Mouse (Mus musculus): ENCODE measurements around the gene Ext2. TPM values are rescaled to one million over a fixed set of nuclear protein-coding genes. Genes with fewer than 3 reads are reported as not detected.

The Ext2 gene
- 93.6 and 95.7 TPM in 2 replicates for polyA plus RNA-seq (2015; fragmentation: Nextera tagmentation; extraction: Ambion mirVana)

- Histone ChIP-seq H3K4me2 (ENCODE audit: low read depth, low read length) (peak within 1 kb of the TSS; percentile 66), H3K4me3 (replicated peaks; ENCODE audit: low read length) (peak within 1 kb of the TSS; percentile 91), H3K27ac (ENCODE audit: low read length) (no peak within 1 kb of the TSS), H3K36me3 (ENCODE audit: control insufficient read depth, insufficient read depth, low read length) (no peaks in the 10 kb centered on the region), H3K27me3 (ENCODE audit: control insufficient read depth, insufficient read depth, low read length) (no peaks in the 10 kb centered on the region), H3K9me3 (replicated peaks; ENCODE audit: control insufficient read depth, low read length) (no peaks in the 10 kb centered on the region), H3K4me1 (ENCODE audit: control insufficient read depth, insufficient read depth, low read length) (peaks cover 9% of the 10 kb centered on the region), H3K9ac (ENCODE audit: low read length) (peak within 1 kb of the TSS; percentile 98)
- ATAC-seq (ENCODE audit: insufficient read depth, low FRiP score) = peak; percentile 93
- WGBS = under 1% methylated on average over 61 of the region's 66 CpGs
These were observed at the start of gene Ext2 for GRCm38 (mm10) chr2:93822045-93822749. TSS of gene Ext2 (minus strand) at chr2:93822568.

- no peak overlapping the region for H3K9ac ChIP-seq (ENCODE audit: low read length)
- H3K27ac ChIP-seq (ENCODE audit: low read length) = no peak overlapping the region
- peaks cover 5% of the 10 kb centered on the region for H3K4me1 ChIP-seq (ENCODE audit: control insufficient read depth, insufficient read depth, low read length)
- no peaks in the 10 kb centered on the region for H3K36me3 ChIP-seq (ENCODE audit: control insufficient read depth, insufficient read depth, low read length)
- no peaks in the 10 kb centered on the region for H3K9me3 ChIP-seq (replicated peaks; ENCODE audit: control insufficient read depth, low read length)
- no peak overlapping the region for H3K4me2 ChIP-seq (ENCODE audit: low read depth, low read length)
- H3K27me3 ChIP-seq (ENCODE audit: control insufficient read depth, insufficient read depth, low read length) = no peaks in the 10 kb centered on the region
- no peak overlapping the region for H3K4me3 ChIP-seq (replicated peaks; ENCODE audit: low read length)
- 87% methylated on average over 4 of the region's 4 CpGs for WGBS
- no peak for ATAC-seq (ENCODE audit: insufficient read depth, low FRiP score)
These were observed 49.1 kb upstream of the Ext2 start for GRCm38 (mm10) chr2:93871411-93871925.

- 0 out of 2 replicates have a peak, but pooled peaks have one; percentile 23 for ATAC-seq (ENCODE audit: insufficient read depth, low FRiP score)
- WGBS = 40% methylated on average over 4 of the region's 4 CpGs
- no peaks in the 10 kb centered on the region for H3K36me3 ChIP-seq (ENCODE audit: control insufficient read depth, insufficient read depth, low read length)
- no peaks in the 10 kb centered on the region for H3K27me3 ChIP-seq (ENCODE audit: control insufficient read depth, insufficient read depth, low read length)
- H3K4me3 ChIP-seq (replicated peaks; ENCODE audit: low read length) = no peak overlapping the region
- peaks cover 5% of the 10 kb centered on the region for H3K4me1 ChIP-seq (ENCODE audit: control insufficient read depth, insufficient read depth, low read length)
- no peak overlapping the region for H3K9ac ChIP-seq (ENCODE audit: low read length)
- H3K4me2 ChIP-seq (ENCODE audit: low read depth, low read length) = no peak overlapping the region
- no peaks in the 10 kb centered on the region for H3K9me3 ChIP-seq (replicated peaks; ENCODE audit: control insufficient read depth, low read length)
- H3K27ac ChIP-seq (ENCODE audit: low read length) = no peak overlapping the region
These were observed 48.5 kb upstream of the Ext2 start for GRCm38 (mm10) chr2:93870842-93871241.

GRCm38 (mm10) chr2:93869107-93869600, 46.8 kb upstream of the Ext2 start, which contains the start of gene Accsl:
TSS of gene Accsl (minus strand) at chr2:93869157.
- no peak for ATAC-seq (ENCODE audit: insufficient read depth, low FRiP score)
- Histone ChIP-seq H3K9me3 (replicated peaks; ENCODE audit: control insufficient read depth, low read length) (no peaks in the 10 kb centered on the region), H3K36me3 (ENCODE audit: control insufficient read depth, insufficient read depth, low read length) (no peaks in the 10 kb centered on the region), H3K9ac (ENCODE audit: low read length) (no peak within 1 kb of the TSS), H3K27ac (ENCODE audit: low read length) (no peak within 1 kb of the TSS), H3K4me3 (replicated peaks; ENCODE audit: low read length) (no peak within 1 kb of the TSS), H3K4me2 (ENCODE audit: low read depth, low read length) (no peak within 1 kb of the TSS), H3K4me1 (ENCODE audit: control insufficient read depth, insufficient read depth, low read length) (peaks cover 5% of the 10 kb centered on the region), H3K27me3 (ENCODE audit: control insufficient read depth, insufficient read depth, low read length) (no peaks in the 10 kb centered on the region)
- WGBS = 66% methylated on average over 7 of the region's 7 CpGs

- H3K9ac ChIP-seq (ENCODE audit: low read length) = no peak overlapping the region
- no peaks in the 10 kb centered on the region for H3K9me3 ChIP-seq (replicated peaks; ENCODE audit: control insufficient read depth, low read length)
- 82% methylated on average over 11 of the region's 11 CpGs for WGBS
- H3K4me3 ChIP-seq (replicated peaks; ENCODE audit: low read length) = no peak overlapping the region
- H3K4me1 ChIP-seq (ENCODE audit: control insufficient read depth, insufficient read depth, low read length) = peaks cover 2% of the 10 kb centered on the region; the same call in 1 of the 2 replicates
- no peaks in the 10 kb centered on the region for H3K36me3 ChIP-seq (ENCODE audit: control insufficient read depth, insufficient read depth, low read length)
- no peak overlapping the region for H3K27ac ChIP-seq (ENCODE audit: low read length)
- no peak overlapping the region for H3K4me2 ChIP-seq (ENCODE audit: low read depth, low read length)
- H3K27me3 ChIP-seq (ENCODE audit: control insufficient read depth, insufficient read depth, low read length) = no peaks in the 10 kb centered on the region
- ATAC-seq (ENCODE audit: insufficient read depth, low FRiP score) = no peak
These were observed 46.2 kb upstream of the Ext2 start for GRCm38 (mm10) chr2:93868566-93868965.

GRCm38 (mm10) chr2:93863229-93863628, 40.9 kb upstream of the Ext2 start:
- Histone ChIP-seq H3K4me3 (replicated peaks; ENCODE audit: low read length) (no peak overlapping the region), H3K36me3 (ENCODE audit: control insufficient read depth, insufficient read depth, low read length) (no peaks in the 10 kb centered on the region), H3K9me3 (replicated peaks; ENCODE audit: control insufficient read depth, low read length) (no peaks in the 10 kb centered on the region), H3K27ac (ENCODE audit: low read length) (no peak overlapping the region), H3K4me1 (ENCODE audit: control insufficient read depth, insufficient read depth, low read length) (no peaks in the 10 kb centered on the region), H3K27me3 (ENCODE audit: control insufficient read depth, insufficient read depth, low read length) (no peaks in the 10 kb centered on the region), H3K4me2 (ENCODE audit: low read depth, low read length) (no peak overlapping the region), H3K9ac (ENCODE audit: low read length) (no peak overlapping the region)
- WGBS = 72% methylated on average over 4 of the region's 4 CpGs
- ATAC-seq (ENCODE audit: insufficient read depth, low FRiP score) = no peak

GRCm38 (mm10) chr2:93858845-93859244, 36.5 kb upstream of the Ext2 start:
- no peak for ATAC-seq (ENCODE audit: insufficient read depth, low FRiP score)
- H3K4me3 ChIP-seq (replicated peaks; ENCODE audit: low read length) = no peak overlapping the region
- H3K9me3 ChIP-seq (replicated peaks; ENCODE audit: control insufficient read depth, low read length) = no peaks in the 10 kb centered on the region
- 0 out of 2 replicates have a peak, but pooled peaks cover 4% of the 10 kb centered on the region for H3K4me1 ChIP-seq (ENCODE audit: control insufficient read depth, insufficient read depth, low read length)
- H3K27ac ChIP-seq (ENCODE audit: low read length) = no peak overlapping the region
- 70% methylated on average over 12 of the region's 12 CpGs for WGBS
- no peak overlapping the region for H3K4me2 ChIP-seq (ENCODE audit: low read depth, low read length)
- H3K9ac ChIP-seq (ENCODE audit: low read length) = no peak overlapping the region
- no peaks in the 10 kb centered on the region for H3K36me3 ChIP-seq (ENCODE audit: control insufficient read depth, insufficient read depth, low read length)
- H3K27me3 ChIP-seq (ENCODE audit: control insufficient read depth, insufficient read depth, low read length) = no peaks in the 10 kb centered on the region

GRCm38 (mm10) chr2:93851303-93851702, 28.9 kb upstream of the Ext2 start:
- WGBS = 84% methylated on average over 1 of the region's 1 CpGs
- H3K9ac ChIP-seq (ENCODE audit: low read length) = no peak overlapping the region
- no peaks in the 10 kb centered on the region for H3K27me3 ChIP-seq (ENCODE audit: control insufficient read depth, insufficient read depth, low read length)
- H3K27ac ChIP-seq (ENCODE audit: low read length) = no peak overlapping the region
- H3K9me3 ChIP-seq (replicated peaks; ENCODE audit: control insufficient read depth, low read length) = no peaks in the 10 kb centered on the region
- H3K4me1 ChIP-seq (ENCODE audit: control insufficient read depth, insufficient read depth, low read length) = peaks cover 16% of the 10 kb centered on the region
- no peak for ATAC-seq (ENCODE audit: insufficient read depth, low FRiP score)
- H3K4me2 ChIP-seq (ENCODE audit: low read depth, low read length) = no peak overlapping the region
- H3K36me3 ChIP-seq (ENCODE audit: control insufficient read depth, insufficient read depth, low read length) = no peaks in the 10 kb centered on the region
- H3K4me3 ChIP-seq (replicated peaks; ENCODE audit: low read length) = no peak overlapping the region

- peaks cover 13% of the 10 kb centered on the region for H3K4me1 ChIP-seq (ENCODE audit: control insufficient read depth, insufficient read depth, low read length)
- H3K27ac ChIP-seq (ENCODE audit: low read length) = no peak overlapping the region
- no peak for ATAC-seq (ENCODE audit: insufficient read depth, low FRiP score)
- no peak overlapping the region for H3K4me3 ChIP-seq (replicated peaks; ENCODE audit: low read length)
- WGBS = 43% methylated on average over 13 of the region's 13 CpGs
- no peaks in the 10 kb centered on the region for H3K9me3 ChIP-seq (replicated peaks; ENCODE audit: control insufficient read depth, low read length)
- no peak overlapping the region for H3K9ac ChIP-seq (ENCODE audit: low read length)
- H3K36me3 ChIP-seq (ENCODE audit: control insufficient read depth, insufficient read depth, low read length) = no peaks in the 10 kb centered on the region
- H3K4me2 ChIP-seq (ENCODE audit: low read depth, low read length) = peak overlapping the region; percentile 88
- no peaks in the 10 kb centered on the region for H3K27me3 ChIP-seq (ENCODE audit: control insufficient read depth, insufficient read depth, low read length)
These were observed 28.1 kb upstream of the Ext2 start for GRCm38 (mm10) chr2:93850317-93850944.

Data from stomach, embryonic 16.5 days (tissue).